18 mouse cellular contexts compared by ENCODE assay signal in the genomic region with DNA sequence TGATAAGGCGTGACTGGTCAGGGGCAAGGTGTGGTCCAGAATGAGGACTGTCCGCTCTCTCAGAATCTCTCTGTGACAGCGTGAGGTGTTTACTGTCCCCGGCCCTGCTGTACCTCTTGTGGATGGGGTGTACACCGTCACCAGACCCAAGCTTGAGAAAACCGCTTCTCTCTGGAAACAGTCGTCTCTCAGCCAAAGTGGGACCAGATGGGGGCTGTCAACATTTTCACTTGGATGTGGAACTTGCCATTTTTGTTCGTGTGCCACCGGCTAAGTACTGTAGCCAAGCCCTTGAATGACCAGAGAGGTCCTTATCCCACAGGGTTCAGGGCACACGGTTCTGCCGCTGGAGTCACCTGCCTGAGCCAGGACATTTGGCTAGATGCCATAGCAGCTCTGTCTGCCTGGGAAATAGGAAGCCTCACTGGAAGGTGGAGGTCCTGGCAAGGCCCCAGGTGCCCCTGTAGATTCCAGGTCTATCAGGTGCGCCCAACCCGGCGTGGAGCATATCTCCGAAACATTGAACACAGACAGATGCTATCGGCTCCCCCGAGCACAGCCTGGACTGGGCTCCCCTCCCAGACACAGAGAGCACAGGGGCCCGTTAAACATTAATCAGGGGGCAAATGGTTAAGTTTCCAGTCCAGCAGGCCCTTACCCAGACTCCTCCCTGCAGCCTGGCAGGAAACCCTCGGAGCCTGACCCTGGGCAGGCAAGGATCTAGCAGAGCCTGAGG. TPM values are rescaled to one million over a fixed set of nuclear protein-coding genes. Genes with fewer than 3 reads are reported as not detected.
A peak's percentile ranks its signal among the peaks of the same experiment; 100 is the strongest.
DNase-seq lines count a peak whose midpoint lies in the region; ATAC-seq and TF ChIP-seq lines count a peak whose summit lies in the region.
"Had no signal": no experiment of that assay in that cellular context is flagged by ENCODE, and none has a peak within 500 bp of the region (broad histone marks: within the 10 kb centered on the region; RNA-seq: fewer than 3 reads in every experiment).

No protein-coding gene starts in this region.

- ATAC-seq in Patski: peak; percentile 44
- peak; percentile 94 for ATAC-seq in kidney, embryonic 16.5 days (ENCODE audit: low FRiP score, low TSS enrichment)
- peak; percentile 72 for ATAC-seq in liver, embryonic 15.5 days (ENCODE audit: insufficient read depth)
- ATAC-seq: hindbrain, postnatal 0 days had no signal

- H3K27ac ChIP-seq in kidney, embryonic 16.5 days (ENCODE audit: low read length): peak overlapping the region; percentile 75
- H3K27ac ChIP-seq in liver, embryonic 15.5 days (replicated peaks): peak overlapping the region; percentile 34; the same call in 1 of the 2 replicates
- H3K27ac ChIP-seq: hindbrain, postnatal 0 days; midbrain, embryonic 12.5 days; neural tube, embryonic 13.5 days had no signal

- whole genome bisulfite sequencing in kidney, embryonic 16.5 days: 54% methylated on average over 19 of the region's 19 CpGs
- WGBS in liver, embryonic 15.5 days (ENCODE audit: insufficient replicate concordance): 60% methylated on average over 19 of the region's 19 CpGs

- no peaks in the 10 kb centered on the region for H3K9me3 ChIP-seq in kidney, embryonic 16.5 days (ENCODE audit: low read length)
- no peaks in the 10 kb centered on the region for H3K9me3 ChIP-seq in liver, embryonic 15.5 days (replicated peaks)
- H3K9me3 ChIP-seq: G1E; midbrain, embryonic 12.5 days; neural tube, embryonic 13.5 days had no signal

- no peak for TF ChIP-seq CTCF in Patski (IDR thresholded peaks at IDR 0.05)

- H3K36me3 ChIP-seq in kidney, embryonic 16.5 days (ENCODE audit: insufficient read depth, low read length): no peaks in the 10 kb centered on the region
- H3K36me3 ChIP-seq in liver, embryonic 15.5 days (replicated peaks): no peaks in the 10 kb centered on the region
- H3K36me3 ChIP-seq: G1E; midbrain, embryonic 12.5 days; neural tube, embryonic 13.5 days had no signal

- DNase-seq in adrenal gland, postnatal 10 days: peak; percentile 18
- no peak for DNase-seq in adrenal gland, adult 8-10 months
- DNase-seq in Patski (ENCODE audit: low read depth, low spot score): no peak
- no peak for DNase-seq in spleen, postnatal 14 days (ENCODE audit: low spot score in 2 of 2)
- DNase-seq in layer of hippocampus, postnatal 10 days (ENCODE audit: low spot score in 2 of 2): no peak
- no peak for DNase-seq in embryo, embryonic 10 days (ENCODE audit: low spot score)
- DNase-seq: adrenal gland, postnatal 25 days; gastrocnemius, postnatal 36 days; right cerebral cortex, postnatal 25 days; thymus, postnatal 36 days had no signal

- POLR2A ChIA-PET in Patski (lab: Charles Lee): no interaction called here

- in situ Hi-C loops in Patski (cut with MboI; ENCODE audit: low pct_unique_long_range_greater_than_20kb): no loop called here

- CTCF ChIA-PET in Patski (lab: Charles Lee): interaction anchor here (1.1 kb wide), 1 partner anchor 12 kb away, joined by 3 read pairs; no protein-coding TSS in a partner anchor

- peaks cover 6% of the 10 kb centered on the region for H3K27me3 ChIP-seq in Patski
- H3K27me3 ChIP-seq in kidney, embryonic 16.5 days (ENCODE audit: insufficient read depth, low read length): peaks cover 14% of the 10 kb centered on the region
- H3K27me3 ChIP-seq in liver, embryonic 15.5 days: 0 out of 2 replicates have a peak, but pooled peaks cover 3% of the 10 kb centered on the region

- peaks cover 23% of the 10 kb centered on the region for H3K4me1 ChIP-seq in kidney, embryonic 16.5 days (ENCODE audit: insufficient read depth, low read length)
- no peaks in the 10 kb centered on the region; the same call in 1 of the 2 replicates for H3K4me1 ChIP-seq in liver, embryonic 15.5 days (replicated peaks)
- H3K4me1 ChIP-seq: midbrain, embryonic 12.5 days; neural tube, embryonic 13.5 days had no signal

- H3K4me3 ChIP-seq in kidney, embryonic 16.5 days (ENCODE audit: low read length): no peak overlapping the region
- H3K4me3 ChIP-seq in liver, embryonic 15.5 days (replicated peaks): no peak overlapping the region
- H3K4me3 ChIP-seq: midbrain, embryonic 12.5 days; neural tube, embryonic 13.5 days had no signal

- no peak overlapping the region; the same call in 1 of the 2 replicates for H3K9ac ChIP-seq in kidney, embryonic 16.5 days (replicated peaks; ENCODE audit: low read length)
- no peak overlapping the region for H3K9ac ChIP-seq in liver, embryonic 15.5 days
- H3K9ac ChIP-seq: midbrain, embryonic 12.5 days; neural tube, embryonic 13.5 days had no signal

- H3K4me2 ChIP-seq in kidney, embryonic 16.5 days (replicated peaks; ENCODE audit: low read depth, low read length): peak overlapping the region; percentile 31
- peak overlapping the region; percentile 32 for H3K4me2 ChIP-seq in liver, embryonic 15.5 days
- H3K4me2 ChIP-seq: midbrain, embryonic 12.5 days; neural tube, embryonic 13.5 days had no signal

RNA-seq across cellular contexts. Expression of a gene that starts 14.4 kb away (rescaled TPM):
- under 1 TPM; 0.12 to 0.39 TPM for total RNA-seq in adrenal gland, postnatal 10 days (2021)
- total RNA-seq in adrenal gland, adult 8-10 months (2022): under 1 TPM in 3 of 4 experiments, not detected in 1; 0.07 to 0.31 (median 0.22) TPM
- not detected for polyA plus RNA-seq in Patski (2021)
- 8.9 and 10.0 TPM in 2 replicates for polyA plus RNA-seq in kidney, embryonic 16.5 days (2015; fragmentation: Nextera tagmentation; extraction: Ambion mirVana)
- 0.05 and 0.06 TPM in 2 replicates for polyA plus RNA-seq in liver, embryonic 15.5 days (2015; fragmentation: Nextera tagmentation; extraction: Ambion mirVana)
- under 1 TPM; 0.56 to 0.87 TPM for total RNA-seq in layer of hippocampus, postnatal 10 days (2021)
- total RNA-seq: common myeloid progenitor, adult 5-6 weeks; gastrocnemius, postnatal 36 days had no signal
- polyA plus RNA-seq: G1E; neural tube, embryonic 13.5 days had no signal

RNA-seq across cellular contexts. Expression of a gene that starts 37.5 kb away (rescaled TPM):
- 10 to 100 TPM; 64.3 to 72.7 TPM for total RNA-seq in adrenal gland, postnatal 10 days (2021)
- 100 to 1,000 TPM in 2 of 4 experiments, 10 to 100 TPM in 2; 93.8 to 114 (median 103) TPM for total RNA-seq in adrenal gland, adult 8-10 months (2022)
- 82.3 TPM for polyA plus RNA-seq in Patski (2021)
- 91.1 and 92.2 TPM in 2 replicates for polyA plus RNA-seq in kidney, embryonic 16.5 days (2015; fragmentation: Nextera tagmentation; extraction: Ambion mirVana)
- polyA plus RNA-seq in liver, embryonic 15.5 days (2015; fragmentation: Nextera tagmentation; extraction: Ambion mirVana): 37.2 and 38.6 TPM in 2 replicates
- 10 to 100 TPM; 72.9 to 78.3 TPM for total RNA-seq in layer of hippocampus, postnatal 10 days (2021)

RNA-seq across cellular contexts. Expression of a gene that starts 38.7 kb away (rescaled TPM):
- total RNA-seq in adrenal gland, postnatal 10 days (2021): under 1 TPM in 1 of 2 experiments, not detected in 1; 0.15 TPM
- 1 to 10 TPM in 2 of 4 experiments, under 1 TPM in 2; 0.17 to 3.1 (median 1.3) TPM for total RNA-seq in adrenal gland, adult 8-10 months (2022)
- not detected for polyA plus RNA-seq in Patski (2021)
- polyA plus RNA-seq in kidney, embryonic 16.5 days (2015; fragmentation: Nextera tagmentation; extraction: Ambion mirVana): not detected in 2 replicates
- not detected in 2 replicates for polyA plus RNA-seq in liver, embryonic 15.5 days (2015; fragmentation: Nextera tagmentation; extraction: Ambion mirVana)
- total RNA-seq in layer of hippocampus, postnatal 10 days (2021): 1 to 10 TPM; 1.1 to 1.8 TPM
- total RNA-seq: common myeloid progenitor, adult 5-6 weeks; gastrocnemius, postnatal 36 days had no signal
- polyA plus RNA-seq: G1E; heart, embryonic 16.5 days had no signal

Comparison
In these comparisons a context has a peak if more than half of its experiments do, and no peak if none do; other contexts are left out.
1. ATAC-seq: peak in every context shown above with its lines; median percentile 94 in kidney, embryonic 16.5 days; 72 in liver, embryonic 15.5 days; 44 in Patski.